Mouse (Mus musculus) limb, embryonic 15.5 days (tissue): ENCODE data around the gene Ncs1. TPM values are rescaled to one million over a fixed set of nuclear protein-coding genes. Genes with fewer than 3 reads are reported as not detected.

Experiments
- ATAC-seq: fragments of 200-750 bp; cut with Nextera tagmentation; 2 replicates; pipeline ENCODE4 v1.8.0; 2017; ENCODE audit warnings: low read depth, moderate TSS enrichment; ENCODE audit not compliant: insufficient number of reproducible peaks, low FRiP score, low TSS enrichment
- H3K27ac ChIP-seq: fragments of 300-500 bp; sonication (generic); 2 replicates; pipeline ENCODE4 v1.5.1; 2015; ENCODE audit warnings: moderate library complexity, mild to moderate bottlenecking, inconsistent platforms
- H3K27me3 ChIP-seq: fragments of 300-500 bp; sonication (generic); 2 replicates; pipeline ENCODE4 v1.6.1; 2015; ENCODE audit warnings: inconsistent platforms
- H3K36me3 ChIP-seq: fragments of 300-500 bp; sonication (generic); 2 replicates; pipeline ENCODE4 v1.6.1; 2015; ENCODE audit warnings: inconsistent platforms
- H3K4me1 ChIP-seq: fragments of 300-500 bp; sonication (generic); 2 replicates; pipeline ENCODE4 v1.6.1; 2015; ENCODE audit warnings: inconsistent platforms
- H3K4me2 ChIP-seq: fragments of 300-500 bp; sonication (generic); 2 replicates; pipeline ENCODE4 v1.6.1; 2015; ENCODE audit warnings: mild to moderate bottlenecking, inconsistent platforms
- H3K4me3 ChIP-seq: fragments of 300-500 bp; sonication (generic); 2 replicates; pipeline ENCODE4 v1.5.1; 2015; ENCODE audit warnings: mild to moderate bottlenecking, inconsistent platforms
- H3K9ac ChIP-seq: fragments of 300-500 bp; sonication (generic); 2 replicates; pipeline ENCODE4 v1.6.1; 2015; ENCODE audit warnings: inconsistent platforms
- H3K9me3 ChIP-seq: fragments of 300-500 bp; sonication (generic); 2 replicates; pipeline ENCODE4 v1.6.1; 2016; ENCODE audit warnings: inconsistent platforms
- WGBS: fragments of 180-500 bp; shearing (Covaris S2); methylation state at CpG from one replicate; pipeline ENCODE4 v1.1.7; 2015; 5-methylcytosine and 5-hydroxymethylcytosine counted together
- polyA plus RNA-seq: library from polyadenylated mRNA; unstranded; fragments of >200 nt; fragmentation: Nextera tagmentation; extraction: Ambion mirVana; gene quantifications from 2 replicates; pipeline ENCODE4 v1.2.1, GENCODE M21; 2015

Gene Ncs1
- polyA plus RNA-seq, 1 experiment from 2014 or later, result 33.9 TPM

GRCm38 (mm10) chr2:31211204-31211603 lies 34.4 kb upstream of the Ncs1 start:
- Histone ChIP-seq H3K9me3 (no peaks in the 10 kb centered on the region), H3K36me3 (peaks cover 78% of the 10 kb centered on the region), H3K4me2 (no peak overlapping the region), H3K4me3 (no peak overlapping the region), H3K27me3 (no peaks in the 10 kb centered on the region), H3K4me1 (peaks cover under 1% of the 10 kb centered on the region; the same call in 1 of the 2 replicates), H3K9ac (no peak overlapping the region), H3K27ac (no peak overlapping the region)
- ATAC-seq, result no peak
- WGBS, result 59% methylated on average over 3 of the region's 3 CpGs

- no peak for ATAC-seq
- Histone ChIP-seq H3K9me3 (no peaks in the 10 kb centered on the region), H3K4me3 (no peak overlapping the region), H3K27ac (no peak overlapping the region), H3K4me2 (no peak overlapping the region), H3K27me3 (no peaks in the 10 kb centered on the region), H3K9ac (no peak overlapping the region), H3K4me1 (no peaks in the 10 kb centered on the region), H3K36me3 (peaks cover 64% of the 10 kb centered on the region)
- 82% methylated on average over 16 of the region's 16 CpGs for WGBS
Observed at GRCm38 (mm10) chr2:31214211-31214796, 31.3 kb upstream of the Ncs1 start.

- H3K27ac ChIP-seq, result no peak overlapping the region
- no peak for ATAC-seq
- H3K9ac ChIP-seq, result no peak overlapping the region
- no peaks in the 10 kb centered on the region for H3K27me3 ChIP-seq
- no peak overlapping the region for H3K4me2 ChIP-seq
- H3K36me3 ChIP-seq, result peaks cover 22% of the 10 kb centered on the region
- no peaks in the 10 kb centered on the region for H3K4me1 ChIP-seq
- WGBS, result 74% methylated on average over 3 of the region's 3 CpGs
- no peaks in the 10 kb centered on the region for H3K9me3 ChIP-seq
- no peak overlapping the region for H3K4me3 ChIP-seq
Observed at GRCm38 (mm10) chr2:31218611-31219010, 27.0 kb upstream of the Ncs1 start.

GRCm38 (mm10) chr2:31219470-31219869 lies 26.2 kb upstream of the Ncs1 start:
- no peak overlapping the region for H3K4me2 ChIP-seq
- H3K4me3 ChIP-seq, result no peak overlapping the region
- no peaks in the 10 kb centered on the region for H3K9me3 ChIP-seq
- H3K4me1 ChIP-seq, result no peaks in the 10 kb centered on the region
- no peak overlapping the region for H3K27ac ChIP-seq
- no peaks in the 10 kb centered on the region for H3K27me3 ChIP-seq
- peaks cover 15% of the 10 kb centered on the region for H3K36me3 ChIP-seq
- 77% methylated on average over 6 of the region's 6 CpGs for WGBS
- H3K9ac ChIP-seq, result no peak overlapping the region
- ATAC-seq, result no peak

GRCm38 (mm10) chr2:31220844-31221243 lies 24.8 kb upstream of the Ncs1 start:
- no peak for ATAC-seq
- Histone ChIP-seq H3K27me3 (no peaks in the 10 kb centered on the region), H3K4me3 (no peak overlapping the region), H3K9me3 (no peaks in the 10 kb centered on the region), H3K27ac (no peak overlapping the region), H3K9ac (no peak overlapping the region), H3K36me3 (peaks cover 6% of the 10 kb centered on the region; the same call in 1 of the 2 replicates), H3K4me2 (no peak overlapping the region), H3K4me1 (no peaks in the 10 kb centered on the region)
- WGBS, result 67% methylated on average over 7 of the region's 7 CpGs

GRCm38 (mm10) chr2:31221582-31221981 lies 24.0 kb upstream of the Ncs1 start:
- Histone ChIP-seq H3K4me2 (no peak overlapping the region), H3K27me3 (no peaks in the 10 kb centered on the region), H3K9me3 (no peaks in the 10 kb centered on the region), H3K36me3 (peaks cover 5% of the 10 kb centered on the region; the same call in 1 of the 2 replicates), H3K9ac (no peak overlapping the region), H3K4me1 (no peaks in the 10 kb centered on the region), H3K27ac (no peak overlapping the region), H3K4me3 (no peak overlapping the region)
- 79% methylated on average over 5 of the region's 5 CpGs for WGBS
- ATAC-seq, result no peak

- Histone ChIP-seq H3K4me2 (no peak overlapping the region), H3K27me3 (no peaks in the 10 kb centered on the region), H3K4me1 (no peaks in the 10 kb centered on the region), H3K9ac (no peak overlapping the region), H3K4me3 (no peak overlapping the region), H3K27ac (no peak overlapping the region), H3K36me3 (no peaks in the 10 kb centered on the region), H3K9me3 (no peaks in the 10 kb centered on the region)
- ATAC-seq, result no peak
- WGBS, result 52% methylated on average over 1 of the region's 1 CpGs
Observed at GRCm38 (mm10) chr2:31228768-31229311, 16.8 kb upstream of the Ncs1 start.

GRCm38 (mm10) chr2:31239203-31239696 lies 6.4 kb upstream of the Ncs1 start:
- Histone ChIP-seq H3K36me3 (no peaks in the 10 kb centered on the region), H3K4me1 (peaks cover 9% of the 10 kb centered on the region), H3K9ac (no peak overlapping the region), H3K4me2 (peak overlapping the region; percentile 22; the same call in 1 of the 2 replicates), H3K9me3 (no peaks in the 10 kb centered on the region), H3K27ac (no peak overlapping the region; the same call in 1 of the 2 replicates), H3K4me3 (peak overlapping the region; percentile 15; the same call in 1 of the 2 replicates), H3K27me3 (0 out of 2 replicates have a peak, but pooled peaks cover 4% of the 10 kb centered on the region)
- ATAC-seq, result no peak
- WGBS, result 37% methylated on average over 23 of the region's 23 CpGs

- Histone ChIP-seq H3K36me3 (no peaks in the 10 kb centered on the region), H3K27ac (peak overlapping the region; percentile 57; the same call in 1 of the 2 replicates), H3K4me3 (no peak overlapping the region), H3K4me2 (0 out of 2 replicates have a peak overlapping the region, but pooled peaks have one; percentile 22), H3K4me1 (peaks cover 15% of the 10 kb centered on the region), H3K27me3 (0 out of 2 replicates have a peak, but pooled peaks cover 4% of the 10 kb centered on the region), H3K9me3 (no peaks in the 10 kb centered on the region), H3K9ac (no peak overlapping the region)
- no peak for ATAC-seq
- WGBS, result 75% methylated on average over 6 of the region's 6 CpGs
Observed at GRCm38 (mm10) chr2:31239833-31240232, 5.8 kb upstream of the Ncs1 start.

GRCm38 (mm10) chr2:31241639-31242038 lies 4.0 kb upstream of the Ncs1 start:
- Histone ChIP-seq H3K4me2 (no peak overlapping the region), H3K4me3 (no peak overlapping the region), H3K9ac (no peak overlapping the region), H3K4me1 (peaks cover 31% of the 10 kb centered on the region), H3K27ac (no peak overlapping the region), H3K9me3 (no peaks in the 10 kb centered on the region), H3K27me3 (0 out of 2 replicates have a peak, but pooled peaks cover 4% of the 10 kb centered on the region), H3K36me3 (no peaks in the 10 kb centered on the region)
- WGBS, result 14% methylated on average over 7 of the region's 7 CpGs
- no peak for ATAC-seq

GRCm38 (mm10) chr2:31244216-31244615 lies 1.4 kb upstream of the Ncs1 start:
- 52% methylated on average over 8 of the region's 8 CpGs for WGBS
- H3K4me3 ChIP-seq, result no peak overlapping the region
- H3K9ac ChIP-seq, result no peak overlapping the region
- no peaks in the 10 kb centered on the region for H3K9me3 ChIP-seq
- H3K36me3 ChIP-seq, result no peaks in the 10 kb centered on the region
- ATAC-seq, result no peak
- peaks cover 47% of the 10 kb centered on the region for H3K4me1 ChIP-seq
- 0 out of 2 replicates have a peak, but pooled peaks cover 4% of the 10 kb centered on the region for H3K27me3 ChIP-seq
- peak overlapping the region; percentile 80; the same call in 1 of the 2 replicates for H3K27ac ChIP-seq
- no peak overlapping the region for H3K4me2 ChIP-seq

- no peaks in the 10 kb centered on the region for H3K9me3 ChIP-seq
Observed at GRCm38 (mm10) chr2:31245051-31245450, 572 bp upstream of the Ncs1 start.

More at GRCm38 (mm10) chr2:31245051-31245450, 572 bp upstream of the Ncs1 start:
- Histone ChIP-seq H3K4me3 (peak overlapping the region; percentile 92), H3K27me3 (0 out of 2 replicates have a peak, but pooled peaks cover 4% of the 10 kb centered on the region), H3K27ac (peak overlapping the region; percentile 80), H3K36me3 (0 out of 2 replicates have a peak, but pooled peaks cover 2% of the 10 kb centered on the region), H3K4me1 (peaks cover 45% of the 10 kb centered on the region), H3K9ac (peak overlapping the region; percentile 87), H3K4me2 (peak overlapping the region; percentile 97)
- WGBS, result 13% methylated on average over 5 of the region's 5 CpGs
- ATAC-seq, result no peak
